Mouse (Mus musculus) lung, embryonic 16.5 days (tissue): ENCODE measurements around the gene Gm3285. TPM values are rescaled to one million over a fixed set of nuclear protein-coding genes. Genes with fewer than 3 reads are reported as not detected.

Experiments used
- ATAC-seq: fragments of 200-750 bp; cut with Nextera tagmentation; 2 replicates; pipeline ENCODE4 v1.8.0; 2017; ENCODE audit warnings: low read depth, mild to moderate bottlenecking, moderate library complexity
- H3K27ac ChIP-seq: fragments of 300-500 bp; sonication (generic); 2 replicates; pipeline ENCODE4 v1.5.1; 2014; ENCODE audit warnings: mild to moderate bottlenecking, control low read depth, low read length
- H3K27me3 ChIP-seq: fragments of 300-500 bp; sonication (generic); 2 replicates; pipeline ENCODE4 v1.6.1; 2014; ENCODE audit warnings: low read depth, low read length, mixed read lengths; ENCODE audit not compliant: control insufficient read depth, insufficient read depth
- H3K36me3 ChIP-seq: fragments of 300-500 bp; sonication (generic); 2 replicates; pipeline ENCODE4 v1.6.1; 2014; ENCODE audit warnings: low read length; ENCODE audit not compliant: control insufficient read depth, insufficient read depth
- H3K4me1 ChIP-seq: fragments of 300-500 bp; sonication (generic); replicated peaks from 2 replicates; pipeline ENCODE4 v1.6.1; 2014; ENCODE audit warnings: low read length, mixed read lengths; ENCODE audit not compliant: control insufficient read depth, insufficient read depth
- H3K4me2 ChIP-seq: fragments of 300-500 bp; sonication (generic); 2 replicates; pipeline ENCODE4 v1.6.1; 2014; ENCODE audit warnings: low read depth, low read length, control low read depth
- H3K4me3 ChIP-seq: fragments of 300-500 bp; sonication (generic); 2 replicates; pipeline ENCODE4 v1.5.1; 2014; ENCODE audit warnings: mild to moderate bottlenecking, low read length, control low read depth
- H3K9ac ChIP-seq: fragments of 300-500 bp; sonication (generic); 2 replicates; pipeline ENCODE4 v1.6.1; 2014; ENCODE audit warnings: low read length, control low read depth
- H3K9me3 ChIP-seq: fragments of 300-500 bp; sonication (generic); 2 replicates; pipeline ENCODE4 v1.6.1; 2016; ENCODE audit warnings: low read length; ENCODE audit not compliant: control insufficient read depth
- WGBS: fragments of 180-500 bp; shearing (Covaris S2); extraction: QIAGEN DNeasy Blood & Tissue Kit; methylation state at CpG from one replicate; pipeline ENCODE4 v1.1.7; 2014; 5-methylcytosine and 5-hydroxymethylcytosine counted together
- polyA plus RNA-seq: library from polyadenylated mRNA; unstranded; fragments of >200 nt; fragmentation: Nextera tagmentation; extraction: Ambion mirVana; gene quantifications from 2 replicates; pipeline ENCODE4 v1.2.1, GENCODE M21; 2015

Gm3285 gene
- polyA plus RNA-seq, 1 experiment from 2014 or later: not detected

DNA sequence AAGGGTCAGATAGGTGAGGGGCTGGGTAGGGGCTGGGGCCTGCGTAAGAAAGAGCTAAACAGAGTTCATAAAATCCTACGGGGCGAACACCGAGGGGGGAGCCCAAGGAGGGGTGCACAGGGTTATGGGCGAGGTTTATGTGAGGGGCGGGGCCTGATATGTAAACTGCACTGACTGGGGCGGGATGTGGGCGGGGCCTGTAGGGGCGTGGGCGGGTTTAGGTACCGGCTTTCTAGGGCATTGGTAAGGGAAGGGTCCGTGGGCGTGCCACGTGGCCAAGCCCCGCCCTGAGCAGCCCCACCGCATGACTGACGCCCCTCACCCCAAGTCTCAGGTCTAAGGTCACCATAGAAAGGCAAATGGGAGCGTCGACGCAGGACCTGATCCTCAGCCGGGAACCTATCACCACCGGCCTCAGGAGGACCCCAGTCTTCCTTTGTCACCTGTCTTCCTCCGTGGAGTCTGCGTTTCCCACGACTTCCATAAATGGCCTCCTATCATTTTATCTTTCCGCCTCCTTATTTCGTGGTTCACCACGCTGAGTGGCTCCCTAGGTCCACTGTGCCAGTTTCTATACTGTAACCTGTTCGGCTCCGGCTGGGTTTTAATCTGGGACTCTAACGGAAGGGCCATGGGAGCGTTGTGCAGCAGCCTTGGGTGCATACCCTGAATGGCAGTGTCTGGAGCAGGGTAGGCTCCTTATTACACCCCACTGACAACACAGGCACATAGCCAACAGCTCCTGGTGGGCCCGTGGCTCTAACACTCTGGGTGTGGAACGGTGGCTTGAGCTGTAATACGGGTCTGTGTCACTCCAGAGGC lies 41.3 kb downstream of the Gm3285 start:
- Histone ChIP-seq H3K4me1 (peaks cover 12% of the 10 kb centered on the region), H3K27me3 (no peaks in the 10 kb centered on the region), H3K9ac (peak overlapping the region; percentile 46; the same call in 1 of the 2 replicates), H3K4me3 (peak overlapping the region; percentile 49), H3K27ac (no peak overlapping the region), H3K36me3 (no peaks in the 10 kb centered on the region), H3K9me3 (no peaks in the 10 kb centered on the region), H3K4me2 (peak overlapping the region; percentile 69)
- ATAC-seq: peak; percentile 71
- WGBS: 5% methylated on average over 35 of the region's 35 CpGs

Other genes with a start within 250 kb of the Gm3285 start
- 66.6 and 69.5 TPM in 2 replicates for gene Ube2g2, start 239.7 kb upstream of the Gm3285 start, polyA plus RNA-seq
- 0.25 and 0.38 TPM in 2 replicates for gene Tspear, start 175.4 kb upstream of the Gm3285 start, polyA plus RNA-seq
- not detected in 2 replicates for gene Gm19402, start 171.2 kb upstream of the Gm3285 start, polyA plus RNA-seq
- gene Gm9508, start 164.7 kb upstream of the Gm3285 start, polyA plus RNA-seq: not detected in 2 replicates
- not detected in 2 replicates for gene Gm10272, start 155.3 kb upstream of the Gm3285 start, polyA plus RNA-seq
- gene Gm10024, start 150.5 kb upstream of the Gm3285 start, polyA plus RNA-seq: not detected in 2 replicates
- not detected in 2 replicates for gene Gm10142, start 146.2 kb upstream of the Gm3285 start, polyA plus RNA-seq
- not detected in 2 replicates for gene Krtap12-1, start 141.4 kb upstream of the Gm3285 start, polyA plus RNA-seq
- not detected in 2 replicates for gene Gm10100, start 135.5 kb upstream of the Gm3285 start, polyA plus RNA-seq
- not detected in 2 replicates for gene Gm18596, start 119.3 kb upstream of the Gm3285 start, polyA plus RNA-seq
- gene Gm9736, start 110.6 kb upstream of the Gm3285 start, polyA plus RNA-seq: not detected in 2 replicates
- not detected in 2 replicates for gene Gm3233, start 102.3 kb upstream of the Gm3285 start, polyA plus RNA-seq
- not detected in 2 replicates for gene Gm3238, start 90.7 kb upstream of the Gm3285 start, polyA plus RNA-seq
- not detected in 2 replicates for gene Gm7138, start 85.0 kb upstream of the Gm3285 start, polyA plus RNA-seq
- gene Gm3250, start 79.4 kb upstream of the Gm3285 start, polyA plus RNA-seq: not detected in 2 replicates
- not detected in 2 replicates for gene Gm7137, start 73.8 kb upstream of the Gm3285 start, polyA plus RNA-seq
- gene Gm9639, start 66.9 kb upstream of the Gm3285 start, polyA plus RNA-seq: not detected in 2 replicates
- gene Gm19668, start 62.8 kb upstream of the Gm3285 start, polyA plus RNA-seq: not detected in 2 replicates
- gene Gm9507, start 50.1 kb upstream of the Gm3285 start, polyA plus RNA-seq: not detected in 2 replicates
- gene Gm2696, start 47.3 kb upstream of the Gm3285 start, polyA plus RNA-seq: not detected in 2 replicates
- not detected in 2 replicates for gene Krtap10-4, start 34.9 kb upstream of the Gm3285 start, polyA plus RNA-seq
- not detected in 2 replicates for gene Krtap10-10, start 26.0 kb upstream of the Gm3285 start, polyA plus RNA-seq
- not detected in 2 replicates for gene Gm36176, start 15.2 kb upstream of the Gm3285 start, polyA plus RNA-seq
- not detected in 2 replicates for gene Gm10318, start 9.1 kb upstream of the Gm3285 start, polyA plus RNA-seq
- 3.5 and 4.7 TPM in 2 replicates for gene Lrrc3, start 40.6 kb downstream of the Gm3285 start, polyA plus RNA-seq
- 1.1 and 1.4 TPM in 2 replicates for gene Trpm2, start 108.6 kb downstream of the Gm3285 start, polyA plus RNA-seq
- gene 1810043G02Rik, start 116.5 kb downstream of the Gm3285 start, polyA plus RNA-seq: 19.9 and 22.6 TPM in 2 replicates
- gene Pfkl, start 148.1 kb downstream of the Gm3285 start, polyA plus RNA-seq: 158 and 164 TPM in 2 replicates
- gene Dnmt3l, start 180.0 kb downstream of the Gm3285 start, polyA plus RNA-seq: 0.65 and 1.6 TPM in 2 replicates
- 2.2 and 2.3 TPM in 2 replicates for gene Aire, start 181.6 kb downstream of the Gm3285 start, polyA plus RNA-seq
- gene Icosl, start 207.3 kb downstream of the Gm3285 start, polyA plus RNA-seq: 9.5 and 10.2 TPM in 2 replicates